Comparison of ENCODE assay signal across 8 mouse cellular contexts in genomic region chr5:110101716-110102347, GRCm38 (mm10). TPM values are rescaled to one million over a fixed set of nuclear protein-coding genes. Genes with fewer than 3 reads are reported as not detected.
DNase-seq lines count a peak whose midpoint lies in the region; ATAC-seq lines count a peak whose summit lies in the region.

No protein-coding gene starts in this region.

- H3K9ac ChIP-seq in hindbrain, embryonic 11.5 days (ENCODE audit: low read depth, low read length) = no peak overlapping the region

- 19% methylated on average over 34 of the region's 34 CpGs for WGBS in embryonic facial prominence, embryonic 10.5 days
- WGBS in hindbrain, embryonic 11.5 days = 17% methylated on average over 33 of the region's 34 CpGs

- peaks cover 26% of the 10 kb centered on the region; the same call in 1 of the 2 replicates for H3K27me3 ChIP-seq in embryonic facial prominence, embryonic 10.5 days (replicated peaks; ENCODE audit: low read depth, poor library complexity, severe bottlenecking)
- H3K27me3 ChIP-seq in hindbrain, embryonic 11.5 days (ENCODE audit: control insufficient read depth, insufficient read depth, low read length) = peaks cover 5% of the 10 kb centered on the region; the same call in 1 of the 2 replicates

- peak overlapping the region; percentile 55 for H3K4me3 ChIP-seq in embryonic facial prominence, embryonic 10.5 days
- H3K4me3 ChIP-seq in hindbrain, embryonic 11.5 days (ENCODE audit: low read depth, low read length) = peak overlapping the region; percentile 30

- H3K27ac ChIP-seq in embryonic facial prominence, embryonic 10.5 days (replicated peaks) = no peak overlapping the region
- H3K27ac ChIP-seq in hindbrain, embryonic 11.5 days (ENCODE audit: low read depth, low read length) = no peak overlapping the region

- H3K4me2 ChIP-seq in hindbrain, embryonic 11.5 days (replicated peaks; ENCODE audit: low read depth, low read length) = peak overlapping the region; percentile 56

- H3K9me3 ChIP-seq in embryonic facial prominence, embryonic 10.5 days = no peaks in the 10 kb centered on the region; the same call in 1 of the 2 replicates
- H3K9me3 ChIP-seq in hindbrain, embryonic 11.5 days (ENCODE audit: control insufficient read depth, low read length) = no peaks in the 10 kb centered on the region

- peaks cover 48% of the 10 kb centered on the region for H3K36me3 ChIP-seq in embryonic facial prominence, embryonic 10.5 days (replicated peaks)
- peaks cover 28% of the 10 kb centered on the region for H3K36me3 ChIP-seq in hindbrain, embryonic 11.5 days (ENCODE audit: control insufficient read depth, insufficient read depth, low read length)

- peak; percentile 65 for DNase-seq in CD4-positive helper T cell, adult 2 months (ENCODE audit: low read depth, low spot score)
- peak; percentile 35 for DNase-seq in T-cell, adult 2 months (ENCODE audit: low spot score)
- peak; percentile 62 for DNase-seq in embryonic facial prominence, embryonic 10.5 days (ENCODE audit: low spot score)
- DNase-seq in hindbrain, embryonic 11.5 days (ENCODE audit: low spot score) = peak; percentile 54
- peak; percentile 39 to 66 for DNase-seq in layer of hippocampus, postnatal 10 days (ENCODE audit: low spot score in 2 of 2)
- DNase-seq in lung, postnatal 10 days = peak; percentile 57
- DNase-seq in right cerebral cortex, adult 2 months (ENCODE audit: low spot score in 2 of 2) = peak; percentile 81 to 82
- DNase-seq in urinary bladder, postnatal 4 days (ENCODE audit: low spot score in 2 of 2) = no peak

- peaks cover 45% of the 10 kb centered on the region for H3K4me1 ChIP-seq in embryonic facial prominence, embryonic 10.5 days
- H3K4me1 ChIP-seq in hindbrain, embryonic 11.5 days (replicated peaks; ENCODE audit: control insufficient read depth, insufficient read depth, low read length) = peaks cover 8% of the 10 kb centered on the region; the same call in 1 of the 2 replicates

- peak; percentile 56 for ATAC-seq in hindbrain, embryonic 11.5 days (ENCODE audit: low FRiP score)

RNA-seq across cellular contexts. Expression of gene Plcxd1, which starts 2.1 kb away (rescaled TPM):
- polyA plus RNA-seq in embryonic facial prominence, embryonic 10.5 days (2016; fragmentation: Nextera tagmentation; extraction: Ambion mirVana) = 2.0 and 3.2 TPM in 2 replicates
- 0.64 and 0.76 TPM in 2 replicates for polyA plus RNA-seq in hindbrain, embryonic 11.5 days (2014; fragmentation: Nextera tagmentation; extraction: Ambion mirVana)
- 1 to 10 TPM; 3.3 to 4.6 TPM for total RNA-seq in layer of hippocampus, postnatal 10 days (2021)

RNA-seq across cellular contexts. Expression of gene Gtpbp6, which starts 6.2 kb away (rescaled TPM):
- polyA plus RNA-seq in embryonic facial prominence, embryonic 10.5 days (2016; fragmentation: Nextera tagmentation; extraction: Ambion mirVana) = 33.3 and 35.6 TPM in 2 replicates
- polyA plus RNA-seq in hindbrain, embryonic 11.5 days (2014; fragmentation: Nextera tagmentation; extraction: Ambion mirVana) = 26.6 and 29.5 TPM in 2 replicates
- 10 to 100 TPM; 83.7 to 98.9 TPM for total RNA-seq in layer of hippocampus, postnatal 10 days (2021)

RNA-seq across cellular contexts. Expression of gene Gm35315, which starts 7.6 kb away (rescaled TPM):
- polyA plus RNA-seq in embryonic facial prominence, embryonic 10.5 days (2016; fragmentation: Nextera tagmentation; extraction: Ambion mirVana) = 2.0 and 2.4 TPM in 2 replicates
- 0.80 and 1.0 TPM in 2 replicates for polyA plus RNA-seq in hindbrain, embryonic 11.5 days (2014; fragmentation: Nextera tagmentation; extraction: Ambion mirVana)
- under 1 TPM; 0.73 to 0.89 TPM for total RNA-seq in layer of hippocampus, postnatal 10 days (2021)

RNA-seq across cellular contexts. Expression of gene Zfp605, which starts 8.1 kb away (rescaled TPM):
- 5.5 and 5.7 TPM in 2 replicates for polyA plus RNA-seq in embryonic facial prominence, embryonic 10.5 days (2016; fragmentation: Nextera tagmentation; extraction: Ambion mirVana)
- 8.6 and 10.7 TPM in 2 replicates for polyA plus RNA-seq in hindbrain, embryonic 11.5 days (2014; fragmentation: Nextera tagmentation; extraction: Ambion mirVana)
- total RNA-seq in layer of hippocampus, postnatal 10 days (2021) = 10 to 100 TPM; 16.1 to 16.8 TPM

RNA-seq across cellular contexts. Expression of gene Gm17655, which starts 29.5 kb away (rescaled TPM):
- polyA plus RNA-seq in embryonic facial prominence, embryonic 10.5 days (2016; fragmentation: Nextera tagmentation; extraction: Ambion mirVana) = 4.8 and 5.9 TPM in 2 replicates
- 5.5 and 6.4 TPM in 2 replicates for polyA plus RNA-seq in hindbrain, embryonic 11.5 days (2014; fragmentation: Nextera tagmentation; extraction: Ambion mirVana)
- total RNA-seq in layer of hippocampus, postnatal 10 days (2021) = 10 to 100 TPM in 1 of 2 experiments, 1 to 10 TPM in 1; 8.9 to 10.3 TPM

Comparison
In these comparisons a context has a peak if more than half of its experiments do, and no peak if none do; other contexts are left out.
1. DNase-seq: peak in CD4-positive helper T cell, adult 2 months (single experiment), T-cell, adult 2 months (single experiment), embryonic facial prominence, embryonic 10.5 days (single experiment), hindbrain, embryonic 11.5 days (single experiment), layer of hippocampus, postnatal 10 days (2 of 2), lung, postnatal 10 days (single experiment) and right cerebral cortex, adult 2 months (2 of 2); none in urinary bladder, postnatal 4 days (0 of 2).